Mouse (Mus musculus) ovary, postnatal 36 days (tissue): Measurements from ENCODE around the gene Epb41.
A peak's percentile ranks its signal among the peaks of the same experiment; 100 is the strongest.

Experiments used
- DNase-seq: peaks from one replicate; pipeline ENCODE4 v3.0.0; 2022; ENCODE audit warnings: low spot score, mixed read lengths

Gene Epb41

DNA sequence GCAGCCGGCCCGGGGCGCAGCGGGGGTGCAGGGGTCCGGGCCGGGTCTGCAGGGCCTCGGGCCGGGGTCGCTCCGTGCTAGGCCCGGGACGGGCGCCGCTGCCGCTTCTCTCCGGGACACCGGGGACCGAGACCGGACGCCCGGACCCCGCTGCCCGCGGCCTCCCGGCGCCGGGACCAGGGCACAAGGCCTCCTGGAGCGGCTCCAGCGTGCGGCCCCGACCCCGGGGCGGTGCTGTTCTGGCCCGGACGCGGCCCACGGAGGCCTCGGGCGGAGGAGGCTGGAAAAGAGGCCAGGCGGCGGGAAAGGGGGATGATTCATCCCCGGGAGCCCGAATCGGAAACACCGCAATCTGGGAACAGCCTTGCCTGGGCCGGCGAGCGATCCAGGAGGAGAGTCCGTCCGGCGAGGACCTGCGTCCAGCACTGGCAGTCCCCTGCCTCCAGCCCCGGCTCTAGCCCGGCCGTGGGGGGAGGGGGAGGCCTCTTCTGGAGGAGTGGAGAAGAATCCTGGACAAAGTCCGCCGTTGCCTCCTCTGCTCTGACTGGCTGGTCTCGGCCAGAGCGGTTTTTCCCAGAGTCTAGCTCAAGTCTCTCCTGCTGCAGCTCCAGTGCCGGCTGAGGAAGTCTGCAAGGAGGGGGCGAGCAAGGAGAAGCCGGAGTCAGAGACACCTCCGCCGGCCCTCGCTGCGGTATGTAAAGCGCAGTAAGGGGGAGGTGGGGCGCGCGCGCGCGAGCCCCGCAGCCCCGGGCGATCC lies 154.3 kb downstream of the Epb41 start:
- peak; percentile 61 for DNase-seq

DNA sequence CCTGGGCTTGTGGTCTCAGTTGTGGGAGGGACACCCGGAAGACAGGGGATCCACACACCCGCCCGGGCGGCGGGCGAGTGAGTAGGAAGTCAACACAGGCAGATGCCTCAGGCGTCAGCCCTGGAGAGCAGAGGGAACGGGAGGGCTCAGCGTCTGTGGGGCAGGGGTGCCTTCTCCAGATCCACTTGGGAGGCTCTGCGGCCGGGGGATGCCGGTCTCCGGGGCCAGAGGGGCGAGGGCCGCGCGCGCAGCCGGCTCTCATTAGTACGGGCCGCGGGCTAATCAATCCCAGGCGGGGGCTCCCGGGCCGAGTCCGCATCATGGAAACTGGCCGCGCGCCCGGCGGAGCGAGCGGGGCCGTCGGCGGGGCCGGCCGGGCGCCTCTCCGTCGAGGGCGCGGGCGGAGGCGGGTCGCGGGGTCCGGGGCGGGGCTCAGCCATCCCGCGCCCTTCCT lies 155.0 kb downstream of the Epb41 start:
- DNase-seq, result peak; percentile 55

DNA sequence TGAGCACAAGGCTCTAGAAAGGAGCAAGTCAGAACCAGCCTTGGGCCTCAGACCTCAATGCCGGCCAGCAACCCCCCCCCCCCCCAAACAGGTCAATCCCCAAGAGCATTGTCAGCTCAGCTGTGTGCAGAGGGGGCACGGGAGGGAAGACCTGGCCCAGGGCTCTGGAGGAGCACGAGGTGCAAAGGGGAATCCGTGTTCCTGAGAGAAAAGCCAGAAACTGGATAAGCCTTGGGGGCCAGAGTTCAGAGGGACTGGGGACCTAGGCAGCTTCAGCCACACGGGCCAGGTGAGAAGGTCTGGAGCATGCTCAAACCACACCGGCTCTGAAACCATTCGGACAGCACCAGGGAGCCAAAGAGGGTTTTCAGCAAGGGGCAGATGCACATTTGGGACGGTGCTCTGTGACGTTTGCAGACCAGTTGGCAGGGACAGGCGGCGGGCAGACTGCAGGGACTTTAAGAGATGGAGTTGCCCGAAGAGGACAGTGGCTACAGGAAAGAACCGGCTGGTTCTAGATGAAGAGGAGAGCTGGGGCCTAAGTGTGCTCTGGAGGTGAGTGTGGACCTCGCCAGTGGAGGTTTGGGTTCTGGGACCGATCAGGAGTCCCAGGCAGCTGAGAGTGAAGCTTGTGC lies 155.5 kb downstream of the Epb41 start:
- DNase-seq, result no peak

DNA sequence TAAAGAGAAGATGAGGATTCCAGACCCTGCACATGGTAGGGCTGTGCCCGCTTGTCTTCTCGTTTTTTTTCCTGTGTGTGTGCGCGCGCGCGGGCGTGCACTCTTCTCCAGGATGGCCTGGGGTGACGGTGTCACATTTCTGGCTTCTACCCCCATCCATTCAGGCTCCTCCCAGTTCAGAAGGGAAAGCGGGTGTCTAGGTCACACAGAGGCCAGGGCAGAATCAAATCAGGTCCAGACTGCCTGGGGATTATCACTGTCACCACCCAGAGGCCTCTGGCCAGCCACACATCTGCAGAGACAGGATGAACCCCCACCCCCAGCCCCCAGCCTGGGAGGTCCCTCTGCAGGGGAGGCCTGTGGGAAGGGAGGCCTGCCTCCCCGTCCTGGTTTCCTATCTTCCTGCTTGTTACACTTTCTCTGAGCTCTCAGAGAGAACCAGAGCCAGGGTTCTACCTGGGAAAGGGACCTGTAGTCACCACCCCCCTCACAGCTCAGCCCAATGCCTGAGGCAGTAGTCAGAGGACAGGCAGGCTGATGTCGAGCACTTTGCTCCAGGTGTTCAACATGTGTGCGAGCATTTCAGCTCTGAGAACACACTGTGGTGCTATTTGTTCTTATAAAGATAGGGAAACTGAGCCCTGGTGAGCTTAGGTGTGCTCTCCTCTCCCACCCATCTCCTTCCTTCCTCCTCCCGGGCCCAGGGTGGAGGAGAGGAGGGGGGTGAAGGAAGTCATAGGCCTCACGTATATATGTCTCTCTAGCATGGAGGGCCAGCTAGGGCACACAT lies 156.2 kb downstream of the Epb41 start:
- DNase-seq, result no peak

DNA sequence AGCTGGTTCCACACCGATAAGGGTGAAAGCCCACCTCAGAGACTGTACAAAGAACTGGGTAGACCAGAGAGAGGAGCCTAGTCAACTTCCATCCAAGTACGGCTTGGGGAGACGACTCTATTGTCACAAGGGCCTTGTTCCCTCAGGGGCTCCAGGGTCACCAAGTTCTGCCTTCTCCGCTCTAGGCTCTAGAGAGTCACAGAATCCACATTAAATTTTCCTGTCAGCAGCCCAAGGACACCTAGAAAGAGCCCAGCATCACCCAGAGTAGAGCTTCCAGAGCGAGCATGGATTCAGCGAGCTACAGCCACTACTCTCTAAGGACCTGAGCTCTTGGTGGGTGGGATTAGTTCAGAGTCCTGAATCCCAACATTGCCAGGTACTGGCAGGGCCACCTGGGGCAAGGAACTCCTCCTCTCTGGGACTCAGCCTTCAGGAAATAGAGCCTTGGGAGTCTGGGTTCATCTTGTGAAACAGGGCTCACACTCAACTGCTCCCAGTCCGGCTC lies 157.0 kb downstream of the Epb41 start:
- no peak for DNase-seq

DNA sequence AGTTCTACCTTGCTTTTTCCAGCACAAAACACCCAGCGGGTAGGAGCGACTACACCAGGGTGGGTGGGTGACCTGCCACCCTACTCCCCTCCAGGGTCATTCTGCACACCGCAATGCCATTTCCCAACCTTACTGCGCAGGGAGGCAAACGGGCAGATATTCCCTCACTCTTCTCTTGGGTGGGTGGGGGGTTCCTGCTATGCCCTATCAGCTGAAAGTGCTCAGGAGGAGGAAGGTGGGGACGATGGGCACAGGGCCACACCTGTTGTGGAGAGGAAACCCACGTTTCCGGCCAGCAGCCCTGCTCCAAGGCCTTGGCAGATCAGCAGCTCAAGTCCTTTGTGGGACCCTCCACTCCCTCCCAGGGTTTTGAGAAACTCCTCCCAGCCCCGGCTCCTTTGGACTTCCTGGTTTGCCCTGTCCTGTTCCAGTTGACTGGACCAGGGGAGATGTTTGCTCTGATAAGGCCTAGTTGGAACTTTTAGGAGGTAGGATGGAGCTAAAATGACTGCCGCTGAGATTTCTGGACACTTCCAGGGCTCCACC lies 158.0 kb downstream of the Epb41 start:
- DNase-seq, result no peak

DNA sequence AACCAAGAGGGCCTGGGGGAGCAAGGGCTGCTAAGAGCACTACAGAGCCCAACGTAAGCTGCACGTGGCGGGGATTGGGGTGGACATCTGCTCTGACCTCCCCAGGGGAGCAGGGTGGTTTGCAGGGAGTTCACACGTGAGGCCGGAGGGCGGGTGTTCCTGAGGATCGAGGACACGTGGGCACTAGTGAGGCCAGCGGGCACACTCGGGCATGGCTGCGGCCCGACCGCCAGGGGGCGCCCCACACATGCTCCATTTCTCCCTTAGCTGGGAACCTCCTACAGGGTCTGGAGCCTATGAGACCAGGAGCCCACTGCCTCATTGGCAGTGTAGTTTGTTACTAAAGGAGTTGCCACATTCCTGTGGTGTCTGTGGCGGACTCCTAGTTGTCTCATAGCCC lies 158.7 kb downstream of the Epb41 start:
- peak; percentile 83 for DNase-seq

DNA sequence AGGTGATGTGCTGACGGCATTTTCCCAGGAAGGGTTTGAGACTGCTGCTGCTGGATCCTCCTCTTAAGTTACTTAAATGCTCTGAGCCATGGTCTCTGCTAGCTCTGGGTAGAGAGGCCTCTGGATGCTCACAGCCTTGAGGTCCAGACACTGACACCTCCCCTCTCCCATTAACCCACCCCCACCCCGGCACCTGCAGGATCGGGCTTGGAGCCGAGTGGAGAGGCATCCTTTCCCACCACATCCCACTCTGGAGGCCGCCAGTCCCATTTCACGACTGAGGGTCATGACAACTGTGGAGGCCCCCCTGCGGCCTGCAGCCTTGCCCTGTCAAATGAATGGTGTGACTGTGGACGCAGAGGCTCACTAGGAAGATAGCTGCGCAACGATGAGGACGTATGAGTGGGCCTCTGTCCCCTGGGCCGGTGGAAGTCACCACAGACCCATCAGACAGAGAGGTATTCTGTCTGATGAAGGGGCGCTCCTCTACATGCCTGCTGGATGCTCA lies 159.2 kb downstream of the Epb41 start:
- no peak for DNase-seq

DNA sequence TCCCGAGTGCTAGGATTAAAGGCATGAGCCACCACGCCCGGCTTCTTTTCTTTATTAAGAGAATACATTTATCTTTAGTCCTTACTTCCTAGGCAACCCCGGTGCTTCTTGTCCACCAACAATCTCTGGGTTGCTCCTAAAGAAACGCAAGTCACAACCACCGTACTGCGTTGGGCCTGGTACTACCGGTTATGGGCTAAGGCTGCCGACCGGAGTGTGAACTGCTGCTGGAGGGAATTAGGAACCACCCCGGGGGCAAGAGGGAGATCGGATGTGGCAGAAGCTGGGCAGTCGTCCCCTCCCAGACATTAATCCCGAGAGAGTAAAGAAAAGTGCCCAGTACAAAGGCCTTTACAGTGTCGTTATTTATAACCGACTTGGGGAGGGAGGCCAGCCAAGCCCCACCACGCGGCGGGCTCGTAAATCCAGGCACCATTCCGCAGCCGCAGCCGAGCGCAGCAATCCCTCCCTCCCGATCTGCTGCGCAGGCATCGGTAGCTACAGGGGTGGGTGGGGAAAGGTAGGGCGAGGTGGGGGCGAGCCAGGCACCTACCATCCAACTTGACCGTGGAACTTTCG lies 160.1 kb downstream of the Epb41 start:
- no peak for DNase-seq

DNA sequence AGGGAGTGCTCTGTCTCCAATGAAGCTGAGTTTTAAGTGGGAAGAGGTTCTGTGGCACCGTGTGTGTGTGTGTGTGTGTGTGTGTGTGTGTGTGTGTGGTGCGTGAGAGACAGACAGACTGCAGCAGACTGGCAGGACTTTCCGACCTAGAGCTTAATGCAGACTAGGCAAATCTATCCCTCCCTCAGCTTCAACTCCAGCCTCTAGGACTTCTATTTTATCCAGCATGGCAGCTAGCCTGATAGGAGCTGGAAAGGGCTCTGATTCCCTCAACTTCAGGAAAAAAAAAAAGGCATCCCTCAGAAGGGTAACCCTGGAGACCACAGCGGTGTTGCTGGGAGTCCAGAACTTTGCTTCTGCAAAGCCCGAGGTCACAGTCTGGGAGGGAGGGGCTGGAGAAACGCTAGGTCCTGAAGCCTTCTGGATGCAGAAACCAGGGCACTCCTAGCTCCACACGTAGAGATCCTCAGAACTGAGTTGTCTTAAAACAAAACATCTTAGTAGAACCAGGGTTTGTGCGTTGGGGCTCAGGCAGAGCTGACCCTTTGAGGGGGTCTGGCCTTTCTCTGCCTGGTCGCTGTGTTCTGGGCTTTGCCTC lies 161.0 kb downstream of the Epb41 start:
- no peak for DNase-seq

DNA sequence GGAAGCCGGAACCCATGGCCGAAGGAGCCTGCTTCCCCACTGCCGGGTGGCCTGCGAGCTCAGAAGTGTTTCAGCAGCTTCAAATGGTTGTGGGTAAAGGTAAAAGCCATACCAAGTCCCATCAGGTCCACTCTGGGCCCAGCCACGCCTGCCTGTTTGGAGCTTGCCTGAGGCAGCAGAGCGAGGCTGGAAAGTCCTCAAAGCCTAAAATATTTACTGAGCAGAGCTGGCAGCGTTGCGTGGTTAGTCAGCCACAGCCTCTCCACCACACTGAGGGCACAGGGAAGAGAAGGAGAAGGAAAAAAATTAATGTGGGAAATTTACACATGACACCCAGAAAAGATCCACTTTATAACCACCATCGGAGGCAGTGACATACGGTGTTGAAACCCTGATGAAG lies 161.6 kb downstream of the Epb41 start:
- DNase-seq, result no peak

DNA sequence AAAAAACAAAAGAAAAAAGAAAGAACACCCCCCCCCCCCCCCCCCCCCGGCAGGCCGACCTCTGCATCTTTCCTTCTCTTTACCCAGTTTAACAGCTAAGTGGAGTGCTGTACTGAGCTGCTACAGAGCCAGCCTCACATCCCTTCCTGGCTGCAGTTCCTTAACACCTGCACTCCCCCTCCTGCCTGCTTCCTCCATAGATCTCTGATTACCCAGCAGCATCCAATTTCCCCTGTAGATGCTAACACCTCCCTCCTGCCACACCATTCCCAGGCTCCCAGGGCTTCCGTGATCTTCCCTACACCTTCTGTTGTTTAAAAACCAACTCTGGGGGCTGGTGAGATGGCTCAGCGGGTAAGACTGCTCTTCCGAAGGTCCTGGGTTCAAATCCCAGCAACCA lies 163.6 kb downstream of the Epb41 start:
- DNase-seq, result no peak

DNA sequence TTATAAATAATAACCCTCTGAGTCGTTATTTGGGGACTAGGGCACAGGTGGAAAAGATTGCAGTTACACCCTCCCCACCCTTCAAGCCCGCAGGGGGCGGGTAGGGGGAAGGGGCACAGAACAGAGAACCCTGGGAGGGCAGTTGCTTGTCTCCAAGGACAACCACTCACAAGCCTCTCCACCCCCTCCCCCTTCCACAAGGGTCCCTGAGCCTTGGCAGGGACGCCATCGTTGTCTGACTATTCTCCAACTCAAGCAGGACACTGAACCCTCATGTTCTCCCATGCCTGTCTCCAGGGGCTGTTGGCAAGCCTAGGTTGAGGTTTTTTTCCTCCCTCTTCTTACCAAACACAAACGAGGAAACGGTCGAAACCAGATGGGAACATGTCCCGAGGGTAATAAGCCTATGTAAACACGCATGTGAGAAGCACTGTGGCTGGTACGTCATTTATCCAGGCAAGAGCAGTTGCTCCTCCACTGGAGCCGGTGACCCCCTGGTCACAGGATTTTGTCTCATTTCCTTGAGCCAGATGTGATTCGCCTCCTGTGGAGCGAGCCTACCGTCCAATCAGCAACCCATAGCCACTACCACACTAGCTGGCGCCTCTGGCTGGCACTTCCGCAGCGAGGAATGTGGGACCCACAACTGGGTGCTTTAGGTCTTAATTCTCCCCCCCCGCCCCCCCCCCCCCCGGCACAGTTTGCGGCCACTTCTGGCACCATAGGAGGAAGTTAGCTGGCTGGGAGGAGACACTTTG lies 164.7 kb downstream of the Epb41 start:
- no peak for DNase-seq

DNA sequence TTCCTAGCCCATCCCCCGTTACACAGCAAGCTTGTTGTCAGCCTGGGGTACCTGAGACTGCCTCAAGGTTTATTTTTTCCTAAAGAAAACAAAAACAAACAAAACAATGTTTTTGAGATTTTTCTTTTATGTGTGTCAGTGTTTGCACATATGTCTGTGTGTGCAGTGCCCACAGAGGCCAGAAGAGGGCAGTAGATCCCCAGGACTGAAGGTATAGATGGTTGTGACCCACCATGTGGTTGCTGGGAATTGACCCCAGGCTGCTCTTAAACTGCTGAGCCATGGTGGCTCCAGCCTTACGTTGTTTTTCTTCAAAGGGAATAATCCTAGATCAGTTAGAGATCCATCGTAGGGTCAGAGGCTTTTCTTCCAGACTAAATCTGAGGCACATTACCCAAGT lies 167.2 kb downstream of the Epb41 start:
- DNase-seq, result no peak

DNA sequence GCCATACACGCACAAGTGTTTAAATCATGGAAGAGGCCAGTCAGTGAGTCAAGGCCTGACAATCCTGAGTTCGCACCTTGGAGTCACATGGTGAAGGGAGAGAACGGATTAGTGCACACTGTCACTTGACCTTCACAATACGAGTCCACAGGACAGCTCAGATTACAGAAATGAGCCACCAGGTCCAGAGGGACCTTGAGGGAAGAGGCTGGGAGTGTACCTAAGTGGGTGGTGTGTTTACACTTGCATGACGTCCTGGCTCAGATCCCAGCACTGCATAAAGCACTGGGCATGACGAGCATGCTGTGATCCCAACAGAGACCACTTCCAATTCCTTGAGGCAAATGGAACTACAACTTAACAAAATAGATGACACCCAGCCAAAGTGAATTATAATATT lies 168.7 kb downstream of the Epb41 start:
- no peak for DNase-seq

DNA sequence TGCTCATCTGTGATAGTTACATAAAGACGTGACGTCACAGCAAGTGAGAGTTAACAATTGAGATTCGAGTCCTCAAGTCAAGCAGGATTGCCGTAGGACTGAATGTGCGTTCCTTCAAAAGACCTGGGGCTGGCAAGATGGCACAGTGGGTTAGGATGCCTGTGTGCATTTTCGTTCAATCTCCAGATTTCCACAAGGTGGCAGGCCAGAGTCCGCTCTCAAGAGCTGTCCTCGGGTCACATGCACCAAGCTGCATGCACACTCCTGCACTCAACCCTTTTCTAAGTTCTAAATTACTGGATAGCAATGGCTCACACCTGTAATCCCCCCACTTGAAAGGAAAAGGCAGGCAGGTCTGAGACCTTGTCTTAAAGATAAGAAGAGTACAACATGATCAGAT lies 170.6 kb downstream of the Epb41 start:
- DNase-seq, result no peak

DNA sequence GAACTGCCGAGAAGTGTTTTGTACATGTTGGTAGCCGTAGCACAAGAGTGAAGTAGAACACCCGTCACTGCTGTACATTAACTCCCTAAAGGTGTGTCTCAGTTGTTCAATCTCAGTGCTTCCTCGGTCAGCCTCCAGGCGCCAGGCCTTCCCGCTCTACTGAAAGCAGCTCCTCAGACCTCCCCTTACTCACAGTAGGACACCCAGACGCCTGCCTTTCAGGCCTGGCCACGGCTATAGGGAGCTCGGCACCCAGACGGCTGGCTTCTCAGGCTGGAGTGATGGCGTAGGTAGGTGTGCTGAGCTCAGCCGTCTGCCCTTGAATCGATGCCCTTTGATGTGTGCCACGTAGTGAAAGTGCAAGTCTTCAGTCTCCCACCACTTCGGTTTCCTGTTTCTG lies 174.0 kb downstream of the Epb41 start:
- DNase-seq, result no peak

DNA sequence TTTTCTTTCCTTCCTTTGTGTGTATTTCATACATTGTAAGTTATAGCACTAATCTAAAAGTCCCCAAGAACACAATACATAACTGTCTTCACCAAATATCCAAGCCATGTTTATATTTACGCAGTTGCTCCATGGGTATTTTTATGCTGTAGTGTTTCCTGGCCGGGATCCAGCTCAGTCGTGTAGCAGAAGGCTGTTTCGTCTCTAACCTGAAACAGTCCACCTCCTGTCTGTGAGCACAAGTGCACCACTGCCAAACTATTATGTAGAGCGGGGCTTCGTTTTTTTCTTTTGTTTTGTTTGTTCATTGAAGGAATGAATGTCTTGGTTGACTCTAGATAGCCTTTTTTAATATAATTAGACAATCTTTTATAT lies 176.0 kb downstream of the Epb41 start:
- DNase-seq, result no peak

DNA sequence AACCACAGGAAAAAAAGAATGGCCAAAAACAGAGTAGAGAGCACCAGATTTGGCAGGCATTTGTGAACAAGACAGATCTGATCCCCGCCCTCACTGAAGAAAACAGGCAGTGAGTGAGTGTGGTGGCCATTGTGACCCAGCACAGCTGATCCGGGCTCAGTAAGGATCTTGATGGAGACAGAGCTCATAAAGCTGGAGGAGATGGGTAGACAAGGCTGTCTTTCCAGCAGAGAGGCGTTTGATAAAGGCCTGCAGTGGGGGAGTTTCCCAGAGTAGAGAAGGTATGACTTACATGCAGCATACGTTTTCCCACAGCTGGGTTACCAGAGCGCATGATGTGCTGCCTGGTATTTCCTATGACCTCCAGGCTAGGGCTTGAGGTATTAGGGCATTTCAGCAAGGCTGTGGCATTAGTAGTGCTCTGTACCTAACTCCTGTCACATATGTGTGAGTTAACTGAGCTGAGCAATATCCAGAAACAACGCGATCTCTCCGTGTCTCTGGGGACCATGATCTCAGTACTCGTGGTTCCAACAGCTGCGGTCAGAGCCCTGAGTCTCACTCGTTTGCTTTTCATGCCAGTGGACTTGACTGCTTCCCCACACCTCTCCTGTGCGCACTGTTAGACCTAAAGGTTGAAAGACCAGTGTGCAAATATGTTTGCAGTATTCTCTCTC lies 176.5 kb downstream of the Epb41 start:
- no peak for DNase-seq

DNA sequence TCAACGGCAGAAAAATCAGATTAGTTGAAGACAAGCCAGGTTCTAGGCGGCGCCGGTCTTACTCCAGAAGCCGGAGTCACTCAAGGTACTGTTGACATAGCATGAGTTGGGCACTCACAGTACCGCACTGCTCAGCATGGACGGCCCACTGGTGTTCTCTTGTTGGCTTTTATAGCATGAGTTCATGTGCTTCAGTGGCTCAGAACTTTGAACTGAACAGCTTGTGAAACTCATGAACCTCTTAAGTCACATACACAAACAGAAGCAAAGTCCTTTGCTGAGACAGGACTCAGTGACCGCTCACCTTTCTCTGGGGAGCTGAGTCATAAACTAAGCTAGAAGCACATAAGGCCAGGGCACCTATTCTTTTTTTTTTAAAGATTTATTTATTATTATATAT lies 177.3 kb downstream of the Epb41 start:
- DNase-seq, result no peak
